In the genomic region with DNA sequence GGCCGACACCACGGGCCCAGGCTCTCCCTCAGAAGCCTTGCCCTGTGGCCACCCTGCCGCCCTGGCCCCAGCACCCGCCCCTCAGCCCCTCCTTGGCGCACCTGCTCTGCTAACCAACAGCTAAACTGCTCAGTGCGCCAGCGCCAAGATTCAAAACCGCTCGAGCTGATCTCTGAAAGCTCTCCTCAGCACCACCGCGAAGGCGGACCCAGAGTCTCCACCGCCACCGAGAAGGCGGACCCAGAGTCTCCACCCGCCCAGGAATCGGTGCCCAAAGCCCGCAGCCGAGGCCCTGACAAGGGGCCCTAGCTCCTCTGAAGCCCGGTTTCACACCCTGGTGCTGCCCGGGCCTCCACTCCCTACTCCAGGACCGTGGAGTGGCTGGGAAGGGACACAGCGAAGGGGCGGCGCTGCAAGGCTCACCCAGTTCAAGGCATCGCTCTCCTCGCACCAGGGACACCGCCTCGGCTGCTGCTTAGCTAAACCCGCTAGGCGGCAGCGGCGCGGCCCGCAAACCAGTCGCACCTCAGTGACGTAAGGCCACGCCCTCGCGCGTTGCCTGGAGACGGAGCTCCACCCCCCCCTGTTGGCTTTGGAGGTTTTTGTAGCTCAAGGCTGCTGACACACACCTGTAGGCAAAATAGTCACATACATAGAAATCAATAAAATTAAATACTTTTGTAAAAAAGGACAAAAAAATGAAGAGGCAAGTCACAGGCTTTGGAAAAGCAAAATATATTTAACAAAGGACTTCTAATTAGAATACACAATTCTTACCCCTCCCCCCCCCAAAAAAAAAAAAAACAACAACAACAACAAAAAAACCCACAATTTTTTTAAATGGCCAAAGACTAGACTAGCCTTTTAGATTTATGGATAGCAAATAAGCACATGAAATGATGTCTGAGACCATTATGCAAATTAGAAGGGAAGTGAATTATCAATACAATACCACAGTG, we compare ENCODE assay signal across 8 mouse cellular contexts. TPM values are rescaled to one million over a fixed set of nuclear protein-coding genes. Genes with fewer than 3 reads are reported as not detected.
DNase-seq lines count a peak whose midpoint lies in the region; ATAC-seq and TF ChIP-seq lines count a peak whose summit lies in the region.

A gene (minus strand): TSS at position 542 of the 959 bp plus-strand sequence.

- H3K9ac ChIP-seq in ES-Bruce4 (ENCODE audit: low read depth, poor library complexity, severe bottlenecking): peak within 1 kb of the TSS; percentile 72
- peak within 1 kb of the TSS; percentile 89 for H3K9ac ChIP-seq in forebrain, embryonic 14.5 days (ENCODE audit: low read length)
- H3K9ac ChIP-seq in neural tube, embryonic 15.5 days (replicated peaks): peak within 1 kb of the TSS; percentile 68

- intact Hi-C loops in heart, postnatal 14 days (cut with DNase I): no loop called here

- peak; percentile 96 for DNase-seq in forebrain, embryonic 14.5 days (ENCODE audit: low spot score)
- peak; percentile 91 to 95 for DNase-seq in heart, postnatal 14 days
- peak; percentile 93 for DNase-seq in layer of hippocampus, adult 11-12 months (ENCODE audit: low spot score)
- peak; percentile 92 to 94 for DNase-seq in lung, adult 18-20 months
- peak; percentile 92 for DNase-seq in testis, postnatal 14 days (ENCODE audit: low spot score)

- ATAC-seq in cerebellum, adult (ENCODE audit: insufficient number of reproducible peaks, low FRiP score, low TSS enrichment): peak; percentile 95
- ATAC-seq in forebrain, embryonic 14.5 days: peak; percentile 94
- ATAC-seq in neural tube, embryonic 15.5 days (ENCODE audit: low FRiP score): peak; percentile 94

- H3K4me3 ChIP-seq in ES-Bruce4 (ENCODE audit: low read depth, low read length): peak within 1 kb of the TSS; percentile 54
- H3K4me3 ChIP-seq in forebrain, embryonic 14.5 days (ENCODE audit: low read depth, low read length): peak within 1 kb of the TSS; percentile 75
- H3K4me3 ChIP-seq in neural tube, embryonic 15.5 days (replicated peaks): peak within 1 kb of the TSS; percentile 78

- TF ChIP-seq POLR2A in ES-Bruce4 (IDR thresholded peaks at IDR 0.05; ENCODE audit: insufficient read depth, low read length): no peak

- TF ChIP-seq EP300 in ES-Bruce4 (IDR thresholded peaks at IDR 0.05; ENCODE audit: insufficient read depth, low read depth, low read length): 0 out of 2 replicates have a peak, but pooled peaks have one; percentile 38

- TF ChIP-seq CTCF in ES-Bruce4 (IDR thresholded peaks at IDR 0.05; ENCODE audit: low read depth, low read length): no peak

- H3K9me3 ChIP-seq in ES-Bruce4 (replicated peaks; ENCODE audit: control insufficient read depth, insufficient read depth, low read length, poor library complexity, severe bottlenecking): no peaks in the 10 kb centered on the region
- H3K9me3 ChIP-seq in forebrain, embryonic 14.5 days (replicated peaks; ENCODE audit: control insufficient read depth, low read length): no peaks in the 10 kb centered on the region
- no peaks in the 10 kb centered on the region for H3K9me3 ChIP-seq in neural tube, embryonic 15.5 days (replicated peaks)

- no peaks in the 10 kb centered on the region for H3K36me3 ChIP-seq in ES-Bruce4 (ENCODE audit: control insufficient read depth, insufficient read depth, low read length, poor library complexity, severe bottlenecking)
- no peaks in the 10 kb centered on the region for H3K36me3 ChIP-seq in forebrain, embryonic 14.5 days (ENCODE audit: control insufficient read depth, insufficient read depth, low read length)
- H3K36me3 ChIP-seq in neural tube, embryonic 15.5 days: no peaks in the 10 kb centered on the region

- no peaks in the 10 kb centered on the region for H3K4me1 ChIP-seq in ES-Bruce4 (ENCODE audit: control insufficient read depth, insufficient read depth, low read length)
- H3K4me1 ChIP-seq in forebrain, embryonic 14.5 days (ENCODE audit: control insufficient read depth, insufficient read depth, low read length): 0 out of 2 replicates have a peak, but pooled peaks cover 4% of the 10 kb centered on the region
- peaks cover 8% of the 10 kb centered on the region for H3K4me1 ChIP-seq in neural tube, embryonic 15.5 days

- no peaks in the 10 kb centered on the region for H3K27me3 ChIP-seq in ES-Bruce4 (ENCODE audit: control insufficient read depth, insufficient read depth, low read length, poor library complexity, severe bottlenecking)
- H3K27me3 ChIP-seq in forebrain, embryonic 14.5 days (replicated peaks; ENCODE audit: control insufficient read depth, insufficient read depth, low read length): no peaks in the 10 kb centered on the region
- H3K27me3 ChIP-seq in neural tube, embryonic 15.5 days (replicated peaks): no peaks in the 10 kb centered on the region

- H3K4me2 ChIP-seq in forebrain, embryonic 14.5 days (ENCODE audit: low read length): peak within 1 kb of the TSS; percentile 76
- peak within 1 kb of the TSS; percentile 76 for H3K4me2 ChIP-seq in neural tube, embryonic 15.5 days

- H3K27ac ChIP-seq in ES-Bruce4 (ENCODE audit: insufficient read depth, low read length): no peak within 1 kb of the TSS
- peak within 1 kb of the TSS; percentile 83 for H3K27ac ChIP-seq in forebrain, embryonic 14.5 days (ENCODE audit: low read depth, low read length)
- peak within 1 kb of the TSS; percentile 84 for H3K27ac ChIP-seq in neural tube, embryonic 15.5 days (replicated peaks)

- under 1% methylated on average over 42 of the region's 42 CpGs for WGBS in forebrain, embryonic 14.5 days
- under 1% methylated on average over 42 of the region's 42 CpGs for WGBS in neural tube, embryonic 15.5 days

RNA-seq across cellular contexts. Expression of the gene that starts here (rescaled TPM):
- polyA plus RNA-seq in ES-Bruce4 (2011; ENCODE audit: insufficient read depth, insufficient read length, low read depth, missing spikeins): 35.6 and 43.0 TPM in 2 replicates
- polyA plus RNA-seq in forebrain, embryonic 14.5 days (2014; fragmentation: Nextera tagmentation; extraction: Ambion mirVana): 36.8 and 38.0 TPM in 2 replicates
- total RNA-seq in heart, postnatal 14 days (2021): 10 to 100 TPM; 36.8 to 44.0 TPM
- polyA plus RNA-seq in neural tube, embryonic 15.5 days (2015; fragmentation: Nextera tagmentation; extraction: Ambion mirVana): 35.2 and 35.8 TPM in 2 replicates
